Mouse (Mus musculus): ENCODE data around the gene Sap30bp. TPM values are rescaled to one million over a fixed set of nuclear protein-coding genes. Genes with fewer than 3 reads are reported as not detected.

The Sap30bp gene
- polyA plus RNA-seq, 1 experiment from 2014 or later: 46.3 TPM

DNA sequence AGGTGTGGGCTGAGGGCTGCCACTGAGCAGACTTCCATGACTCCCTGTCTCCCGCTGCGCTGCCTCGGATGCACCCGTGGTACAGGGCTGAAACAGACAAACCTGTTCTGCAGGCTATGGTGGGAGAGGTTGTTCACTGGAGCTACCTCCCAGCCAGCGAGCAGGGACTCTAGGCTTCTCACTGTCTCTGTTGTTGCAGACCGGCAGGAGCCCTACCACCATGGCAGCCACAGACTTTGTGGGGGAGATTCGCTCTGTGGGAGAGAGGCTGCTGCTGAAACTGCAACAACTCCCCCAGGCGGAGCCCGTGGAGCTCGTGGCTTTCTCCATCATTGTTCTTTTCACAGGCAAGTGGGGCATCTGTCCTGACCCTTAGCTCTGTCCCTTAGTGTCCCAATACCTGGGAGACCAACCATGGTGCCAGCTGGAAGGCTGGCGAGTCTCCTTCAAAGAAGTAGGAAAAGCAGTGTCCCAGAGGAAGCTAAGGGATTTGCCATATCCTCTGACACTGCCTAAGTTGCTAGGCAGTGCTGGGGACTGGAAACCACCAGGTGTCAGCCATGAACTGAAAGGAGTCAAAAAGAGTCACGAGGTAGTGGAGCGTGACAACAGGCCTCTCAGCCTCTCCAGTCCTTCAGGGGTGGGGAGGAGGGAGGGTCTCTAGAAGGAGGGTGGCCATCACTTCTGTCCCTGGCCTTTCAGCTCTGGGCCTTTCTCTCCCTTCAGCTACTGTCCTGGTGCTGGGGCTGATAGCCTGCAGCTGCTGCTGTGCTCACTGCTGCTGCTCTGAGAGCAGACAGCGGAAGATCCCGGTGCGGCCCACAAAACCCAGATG lies 27.9 kb upstream of the Sap30bp start:
- in situ Hi-C loops (cut with MboI; ENCODE audit: low pct_unique_long_range_greater_than_20kb): no loop called here
- DNase-seq (ENCODE audit: low read depth, low spot score) (no peak), ATAC-seq (no peak)
- no peaks in the 10 kb centered on the region for H3K27me3 ChIP-seq
- ChIA-PET POLR2A (no interaction called here), CTCF (interaction anchor here (1.2 to 1.7 kb wide), 4 partner anchors 10 to 35 kb away, joined by 3 to 5 read pairs (median 4); no protein-coding TSS in a partner anchor)
- no peak for TF ChIP-seq CTCF (IDR thresholded peaks at IDR 0.05)

DNA sequence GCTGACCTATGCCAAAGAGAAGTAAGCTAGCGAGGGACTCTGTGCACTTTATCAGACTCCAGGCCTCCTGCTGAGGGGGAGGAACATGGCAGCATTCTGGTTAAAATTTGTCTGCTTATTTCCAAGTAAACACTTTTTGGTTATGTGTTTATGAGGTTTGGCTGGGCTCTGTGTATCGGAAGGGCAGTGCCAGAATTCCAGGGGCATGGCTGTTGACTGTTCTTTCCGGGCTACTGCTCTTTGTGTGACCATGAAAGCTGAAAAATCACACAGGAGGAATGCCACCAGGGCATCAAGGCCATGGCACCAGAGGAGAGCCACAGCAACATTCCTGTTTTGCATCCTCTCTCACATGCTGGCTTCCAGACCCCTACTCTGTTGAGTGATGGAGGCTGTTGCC lies 27.0 kb upstream of the Sap30bp start:
- no peak for TF ChIP-seq CTCF (IDR thresholded peaks at IDR 0.05)
- ATAC-seq: no peak
- DNase-seq (ENCODE audit: low read depth, low spot score): no peak
- ChIA-PET POLR2A (no interaction called here), CTCF (interaction anchor here (1.2 to 1.7 kb wide), 3 partner anchors 11 to 34 kb away, joined by 3 to 5 read pairs (median 4); no protein-coding TSS in a partner anchor)
- H3K27me3 ChIP-seq: no peaks in the 10 kb centered on the region
- in situ Hi-C loops (cut with MboI; ENCODE audit: low pct_unique_long_range_greater_than_20kb): no loop called here

GRCm38 (mm10) chr11:115906521-115906920 lies 26.6 kb upstream of the Sap30bp start:
- no peak for TF ChIP-seq CTCF (IDR thresholded peaks at IDR 0.05)
- POLR2A ChIA-PET: no interaction called here
- DNase-seq (ENCODE audit: low read depth, low spot score): no peak
- in situ Hi-C loops (cut with MboI; ENCODE audit: low pct_unique_long_range_greater_than_20kb): no loop called here
- CTCF ChIA-PET: interaction anchor here (1.2 to 1.7 kb wide), 2 partner anchors 11 to 25 kb away, joined by 4 to 5 read pairs; no protein-coding TSS in a partner anchor
- no peak for ATAC-seq
- no peaks in the 10 kb centered on the region for H3K27me3 ChIP-seq

- in situ Hi-C loops (cut with MboI; ENCODE audit: low pct_unique_long_range_greater_than_20kb): no loop called here
- POLR2A ChIA-PET: interaction anchor here (1.4 kb wide), 1 partner anchor 10 kb away, joined by 4 read pairs; no protein-coding TSS in a partner anchor
- ATAC-seq (no peak), DNase-seq (ENCODE audit: low read depth, low spot score) (no peak)
- CTCF ChIA-PET: interaction anchor here (0.9 to 1.8 kb wide), 2 partner anchors 10 to 26 kb away, joined by 4 to 5 read pairs; no protein-coding TSS in a partner anchor
- no peak for TF ChIP-seq CTCF (IDR thresholded peaks at IDR 0.05)
- H3K27me3 ChIP-seq: no peaks in the 10 kb centered on the region
Observed at GRCm38 (mm10) chr11:115911134-115911561, 21.9 kb upstream of the Sap30bp start.

- CTCF ChIA-PET: interaction anchor here (0.7 to 1.8 kb wide), 3 partner anchors 9 to 88 kb away, joined by 3 to 5 read pairs (median 4); no protein-coding TSS in a partner anchor
- DNase-seq (ENCODE audit: low read depth, low spot score) (no peak), ATAC-seq (no peak)
- no peak for TF ChIP-seq CTCF (IDR thresholded peaks at IDR 0.05)
- POLR2A ChIA-PET: interaction anchor here (1.4 kb wide), 1 partner anchor 10 kb away, joined by 4 read pairs; no protein-coding TSS in a partner anchor
- no peaks in the 10 kb centered on the region for H3K27me3 ChIP-seq
- in situ Hi-C loops (cut with MboI; ENCODE audit: low pct_unique_long_range_greater_than_20kb): no loop called here
Observed at GRCm38 (mm10) chr11:115911632-115912376, 21.3 kb upstream of the Sap30bp start, which contains the start of gene Smim6. Gene Smim6, plus strand, starts transcription at chr11:115912017.

DNA sequence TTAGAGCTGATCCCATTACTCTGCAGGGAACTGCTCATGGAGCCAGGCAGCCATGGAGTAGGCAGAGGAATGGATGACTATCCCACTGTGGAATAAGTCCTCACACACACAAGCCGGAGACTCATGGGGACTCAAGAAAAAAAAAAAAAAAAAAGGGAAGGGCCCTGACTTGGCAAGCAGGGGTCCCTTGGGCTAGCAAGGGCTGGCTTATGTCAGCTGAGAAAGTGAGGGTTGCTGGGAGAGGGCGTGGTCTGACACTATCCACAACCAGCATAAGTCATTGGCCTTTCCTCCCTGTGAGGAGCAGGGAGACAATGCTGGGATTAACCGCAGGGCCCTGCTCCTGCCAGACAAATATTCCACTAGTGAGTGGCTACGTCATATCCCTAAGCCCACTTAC lies 16.5 kb upstream of the Sap30bp start:
- H3K27me3 ChIP-seq: no peaks in the 10 kb centered on the region
- no peak for DNase-seq (ENCODE audit: low read depth, low spot score)
- no peak for ATAC-seq
- TF ChIP-seq CTCF (IDR thresholded peaks at IDR 0.05): no peak
- in situ Hi-C loops (cut with MboI; ENCODE audit: low pct_unique_long_range_greater_than_20kb): no loop called here
- POLR2A ChIA-PET: interaction anchor here (0.5 to 1.2 kb wide), 3 partner anchors 13 to 51 kb away, joined by 3 read pairs; no protein-coding TSS in a partner anchor
- CTCF ChIA-PET: interaction anchor here (1.3 kb wide), 1 partner anchor 11 kb away, joined by 4 read pairs; no protein-coding TSS in a partner anchor

GRCm38 (mm10) chr11:115918637-115919036 lies 14.4 kb upstream of the Sap30bp start:
- TF ChIP-seq CTCF (IDR thresholded peaks at IDR 0.05): no peak
- CTCF ChIA-PET: no interaction called here
- DNase-seq (ENCODE audit: low read depth, low spot score): no peak
- ATAC-seq: no peak
- in situ Hi-C loops (cut with MboI; ENCODE audit: low pct_unique_long_range_greater_than_20kb): no loop called here
- POLR2A ChIA-PET: no interaction called here
- H3K27me3 ChIP-seq: no peaks in the 10 kb centered on the region

- DNase-seq (ENCODE audit: low read depth, low spot score) (no peak), ATAC-seq (no peak)
- TF ChIP-seq CTCF (IDR thresholded peaks at IDR 0.05): no peak
- no peaks in the 10 kb centered on the region for H3K27me3 ChIP-seq
- ChIA-PET CTCF (no interaction called here), POLR2A (no interaction called here)
- in situ Hi-C loops (cut with MboI; ENCODE audit: low pct_unique_long_range_greater_than_20kb): no loop called here
Observed at GRCm38 (mm10) chr11:115919073-115919472, 14.0 kb upstream of the Sap30bp start.

DNA sequence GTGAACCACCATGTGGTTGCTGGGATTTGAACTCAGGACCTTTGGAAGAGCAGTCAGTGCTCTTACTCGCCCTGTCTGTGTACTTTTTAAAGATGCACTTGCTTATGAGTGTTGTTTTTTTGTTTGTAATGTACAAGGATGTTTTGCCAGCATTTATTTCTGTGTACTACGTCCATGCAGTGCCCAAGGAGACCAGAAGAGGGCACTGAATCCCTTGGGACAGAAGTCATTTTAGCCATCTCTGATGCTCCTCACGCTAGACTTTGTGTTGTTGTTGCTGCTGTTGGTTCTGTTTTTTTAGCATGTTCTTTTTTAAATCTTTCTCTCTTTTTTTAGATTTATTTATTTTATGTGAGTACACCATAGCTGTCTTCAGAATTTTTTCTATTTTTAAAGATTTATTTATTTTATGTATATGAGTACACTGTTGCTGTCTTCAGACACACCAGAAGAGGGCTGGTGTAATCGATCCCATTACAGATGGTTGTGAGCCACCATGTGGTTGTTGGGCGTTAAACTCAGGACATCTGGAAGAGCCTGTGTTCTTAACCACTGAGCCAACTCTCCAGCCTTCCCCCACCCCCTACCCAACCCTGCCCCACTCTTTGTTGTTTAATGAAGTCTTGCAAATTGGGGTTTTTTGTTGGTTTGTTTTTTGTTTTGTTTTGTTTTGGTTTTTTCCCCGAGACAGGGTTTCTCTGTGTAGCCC lies 12.8 kb upstream of the Sap30bp start:
- DNase-seq (ENCODE audit: low read depth, low spot score) (no peak), ATAC-seq (no peak)
- CTCF ChIA-PET: interaction anchor here (1.2 to 1.8 kb wide), 2 partner anchors 9 to 17 kb away, joined by 4 read pairs; no protein-coding TSS in a partner anchor
- no peaks in the 10 kb centered on the region for H3K27me3 ChIP-seq
- peak; percentile 80 for TF ChIP-seq CTCF (IDR thresholded peaks at IDR 0.05)
- in situ Hi-C loops (cut with MboI; ENCODE audit: low pct_unique_long_range_greater_than_20kb): no loop called here
- POLR2A ChIA-PET: no interaction called here

DNA sequence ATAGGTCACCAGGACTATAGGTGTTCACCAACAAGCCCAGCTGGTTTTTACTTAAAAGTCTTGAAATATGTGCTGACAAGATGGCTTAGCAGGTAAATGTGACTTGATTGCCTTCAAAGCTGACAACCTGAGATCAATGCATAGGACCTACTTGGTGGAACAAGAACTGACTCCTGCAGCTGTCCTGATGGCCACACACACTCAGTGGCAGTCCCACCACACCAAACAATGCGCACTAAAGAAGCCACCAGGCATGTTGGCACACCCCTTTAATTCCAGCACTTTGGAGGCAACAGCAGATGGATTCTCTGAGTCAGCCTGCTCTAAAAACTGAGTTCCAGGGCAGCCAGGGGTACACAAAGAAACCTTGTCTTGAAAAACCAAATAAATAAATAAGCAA lies 11.1 kb upstream of the Sap30bp start:
- CTCF ChIA-PET: interaction anchor here (1.1 to 1.9 kb wide), 3 partner anchors 11 to 78 kb away, joined by 4 to 8 read pairs (median 5); no protein-coding TSS in a partner anchor
- ATAC-seq (no peak), DNase-seq (ENCODE audit: low read depth, low spot score) (no peak)
- POLR2A ChIA-PET: no interaction called here
- no peaks in the 10 kb centered on the region for H3K27me3 ChIP-seq
- in situ Hi-C loops (cut with MboI; ENCODE audit: low pct_unique_long_range_greater_than_20kb): no loop called here
- TF ChIP-seq CTCF (IDR thresholded peaks at IDR 0.05): no peak
